In genomic region chr1:167644866-167645537, GRCm38 (mm10) we compare ENCODE assay signal across 8 mouse cellular contexts. TPM values are rescaled to one million over a fixed set of nuclear protein-coding genes. Genes with fewer than 3 reads are reported as not detected.
A peak's percentile ranks its signal among the peaks of the same experiment; 100 is the strongest.
DNase-seq lines count a peak whose midpoint lies in the region; ATAC-seq and TF ChIP-seq lines count a peak whose summit lies in the region.

No protein-coding gene starts in this region.

- TF ChIP-seq CTCF in stomach, postnatal 0 days (IDR thresholded peaks at IDR 0.05; ENCODE audit: low read depth), result peak; percentile 91

- ATAC-seq in heart, embryonic 11.5 days (replicated peaks; ENCODE audit: insufficient number of reproducible peaks, low FRiP score, low TSS enrichment), result no peak
- peak; percentile 79 for ATAC-seq in embryonic facial prominence, embryonic 13.5 days (ENCODE audit: insufficient number of reproducible peaks, insufficient read depth, low FRiP score, low TSS enrichment, low read depth)
- peak; percentile 76 for ATAC-seq in kidney, embryonic 16.5 days (ENCODE audit: low FRiP score, low TSS enrichment)
- ATAC-seq in limb, embryonic 15.5 days (ENCODE audit: insufficient number of reproducible peaks, low FRiP score, low TSS enrichment, low read depth), result peak; percentile 56; the same call in 1 of the 2 replicates
- ATAC-seq in neural tube, embryonic 11.5 days (ENCODE audit: insufficient read depth, low FRiP score, low TSS enrichment), result peak; percentile 71
- ATAC-seq in stomach, postnatal 0 days (ENCODE audit: low FRiP score, low TSS enrichment), result peak; percentile 72; the same call in 1 of the 2 replicates

- TF ChIP-seq EP300 in stomach, postnatal 0 days (optimal IDR thresholded peaks at IDR 0.05), result no peak

- 17% methylated on average over 16 of the region's 16 CpGs for WGBS in heart, embryonic 11.5 days (ENCODE audit: insufficient replicate concordance)
- WGBS in embryonic facial prominence, embryonic 13.5 days, result 15% methylated on average over 16 of the region's 16 CpGs
- WGBS in kidney, embryonic 16.5 days, result 18% methylated on average over 16 of the region's 16 CpGs
- 14% methylated on average over 16 of the region's 16 CpGs for WGBS in limb, embryonic 15.5 days
- 18% methylated on average over 16 of the region's 16 CpGs for WGBS in neural tube, embryonic 11.5 days
- WGBS in stomach, postnatal 0 days, result 16% methylated on average over 16 of the region's 16 CpGs

- H3K4me1 ChIP-seq in heart, embryonic 11.5 days (ENCODE audit: control insufficient read depth, insufficient read depth, low read length), result no peaks in the 10 kb centered on the region
- H3K4me1 ChIP-seq in embryonic facial prominence, embryonic 13.5 days, result peaks cover 35% of the 10 kb centered on the region
- no peaks in the 10 kb centered on the region for H3K4me1 ChIP-seq in kidney, embryonic 16.5 days (ENCODE audit: insufficient read depth, low read length)
- H3K4me1 ChIP-seq in limb, embryonic 15.5 days, result peaks cover 16% of the 10 kb centered on the region
- H3K4me1 ChIP-seq in neural tube, embryonic 11.5 days (ENCODE audit: control insufficient read depth, insufficient read depth, low read length), result no peaks in the 10 kb centered on the region
- H3K4me1 ChIP-seq in stomach, postnatal 0 days (replicated peaks; ENCODE audit: control insufficient read depth, insufficient read depth), result no peaks in the 10 kb centered on the region

- peaks cover 23% of the 10 kb centered on the region for H3K27me3 ChIP-seq in heart, embryonic 11.5 days (ENCODE audit: control insufficient read depth, insufficient read depth, low read length)
- peaks cover 28% of the 10 kb centered on the region for H3K27me3 ChIP-seq in embryonic facial prominence, embryonic 13.5 days
- H3K27me3 ChIP-seq in kidney, embryonic 16.5 days (ENCODE audit: insufficient read depth, low read length), result peaks cover 6% of the 10 kb centered on the region
- peaks cover 13% of the 10 kb centered on the region for H3K27me3 ChIP-seq in limb, embryonic 15.5 days
- H3K27me3 ChIP-seq in neural tube, embryonic 11.5 days (ENCODE audit: control insufficient read depth, insufficient read depth, low read length), result no peaks in the 10 kb centered on the region
- no peaks in the 10 kb centered on the region for H3K27me3 ChIP-seq in stomach, postnatal 0 days (ENCODE audit: control insufficient read depth, insufficient read depth, low read length)

- H3K4me3 ChIP-seq in heart, embryonic 11.5 days (ENCODE audit: low read depth, low read length), result no peak overlapping the region
- no peak overlapping the region for H3K4me3 ChIP-seq in embryonic facial prominence, embryonic 13.5 days
- H3K4me3 ChIP-seq in kidney, embryonic 16.5 days (ENCODE audit: low read length), result no peak overlapping the region
- no peak overlapping the region for H3K4me3 ChIP-seq in limb, embryonic 15.5 days
- H3K4me3 ChIP-seq in neural tube, embryonic 11.5 days (ENCODE audit: low read depth, low read length), result no peak overlapping the region
- no peak overlapping the region for H3K4me3 ChIP-seq in stomach, postnatal 0 days (ENCODE audit: low read depth, low read length)

- no peak overlapping the region for H3K27ac ChIP-seq in heart, embryonic 11.5 days (ENCODE audit: low read depth, low read length)
- H3K27ac ChIP-seq in embryonic facial prominence, embryonic 13.5 days, result no peak overlapping the region
- H3K27ac ChIP-seq in kidney, embryonic 16.5 days (ENCODE audit: low read length), result no peak overlapping the region
- no peak overlapping the region for H3K27ac ChIP-seq in limb, embryonic 15.5 days
- no peak overlapping the region for H3K27ac ChIP-seq in neural tube, embryonic 11.5 days (ENCODE audit: low read depth, low read length)
- H3K27ac ChIP-seq in stomach, postnatal 0 days (replicated peaks), result no peak overlapping the region

- H3K9me3 ChIP-seq in heart, embryonic 11.5 days (replicated peaks; ENCODE audit: control insufficient read depth, low read length), result no peaks in the 10 kb centered on the region
- no peaks in the 10 kb centered on the region for H3K9me3 ChIP-seq in embryonic facial prominence, embryonic 13.5 days
- H3K9me3 ChIP-seq in kidney, embryonic 16.5 days (ENCODE audit: low read length), result no peaks in the 10 kb centered on the region
- no peaks in the 10 kb centered on the region for H3K9me3 ChIP-seq in limb, embryonic 15.5 days
- no peaks in the 10 kb centered on the region for H3K9me3 ChIP-seq in neural tube, embryonic 11.5 days (ENCODE audit: control insufficient read depth, low read length)
- no peaks in the 10 kb centered on the region for H3K9me3 ChIP-seq in stomach, postnatal 0 days (ENCODE audit: control insufficient read depth, low read length)

- H3K36me3 ChIP-seq in heart, embryonic 11.5 days (ENCODE audit: control insufficient read depth, insufficient read depth, low read length), result no peaks in the 10 kb centered on the region
- H3K36me3 ChIP-seq in embryonic facial prominence, embryonic 13.5 days, result no peaks in the 10 kb centered on the region
- H3K36me3 ChIP-seq in kidney, embryonic 16.5 days (ENCODE audit: insufficient read depth, low read length), result no peaks in the 10 kb centered on the region
- no peaks in the 10 kb centered on the region for H3K36me3 ChIP-seq in limb, embryonic 15.5 days
- H3K36me3 ChIP-seq in neural tube, embryonic 11.5 days (ENCODE audit: control insufficient read depth, insufficient read depth, low read length), result no peaks in the 10 kb centered on the region
- no peaks in the 10 kb centered on the region for H3K36me3 ChIP-seq in stomach, postnatal 0 days (ENCODE audit: control insufficient read depth, insufficient read depth, low read length)

- no peak overlapping the region for H3K4me2 ChIP-seq in heart, embryonic 11.5 days
- H3K4me2 ChIP-seq in embryonic facial prominence, embryonic 13.5 days, result peak overlapping the region; percentile 27
- peak overlapping the region; percentile 17; the same call in 1 of the 2 replicates for H3K4me2 ChIP-seq in kidney, embryonic 16.5 days (replicated peaks; ENCODE audit: low read depth, low read length)
- 0 out of 2 replicates have a peak overlapping the region, but pooled peaks have one; percentile 25 for H3K4me2 ChIP-seq in limb, embryonic 15.5 days
- H3K4me2 ChIP-seq in neural tube, embryonic 11.5 days (ENCODE audit: low read depth), result no peak overlapping the region
- H3K4me2 ChIP-seq in stomach, postnatal 0 days (replicated peaks; ENCODE audit: low read depth), result no peak overlapping the region

- DNase-seq in heart, adult 11 months, result peak; percentile 98
- DNase-seq in heart, adult 8-10 months (ENCODE audit: low spot score), result peak; percentile 86
- DNase-seq in neural tube, embryonic 11.5 days (ENCODE audit: low spot score), result peak; percentile 86
- peak; percentile 82 for DNase-seq in stomach, postnatal 0 days (ENCODE audit: low spot score)

- no peak overlapping the region for H3K9ac ChIP-seq in heart, embryonic 11.5 days (ENCODE audit: low read depth, low read length)
- H3K9ac ChIP-seq in embryonic facial prominence, embryonic 13.5 days, result no peak overlapping the region
- no peak overlapping the region for H3K9ac ChIP-seq in kidney, embryonic 16.5 days (replicated peaks; ENCODE audit: low read length)
- no peak overlapping the region for H3K9ac ChIP-seq in limb, embryonic 15.5 days
- H3K9ac ChIP-seq in neural tube, embryonic 11.5 days (ENCODE audit: low read length), result no peak overlapping the region
- no peak overlapping the region for H3K9ac ChIP-seq in stomach, postnatal 0 days (ENCODE audit: low read length)

RNA-seq across cellular contexts. Expression of gene Lmx1a, which starts 44.0 kb away (rescaled TPM):
- polyA plus RNA-seq in heart, embryonic 11.5 days (2014; fragmentation: Nextera tagmentation; extraction: Ambion mirVana), result 4.3 and 6.1 TPM in 2 replicates
- 0.63 and 0.76 TPM in 2 replicates for polyA plus RNA-seq in embryonic facial prominence, embryonic 13.5 days (2015; fragmentation: Nextera tagmentation; extraction: Ambion mirVana)
- total RNA-seq in heart, adult 8-10 months (2022), result not detected
- 0.05 TPM in 2 replicates for polyA plus RNA-seq in kidney, embryonic 16.5 days (2015; fragmentation: Nextera tagmentation; extraction: Ambion mirVana)
- polyA plus RNA-seq in limb, embryonic 15.5 days (2015; fragmentation: Nextera tagmentation; extraction: Ambion mirVana), result 0.56 and 0.61 TPM in 2 replicates
- polyA plus RNA-seq in neural tube, embryonic 11.5 days (2014; fragmentation: Nextera tagmentation; extraction: Ambion mirVana), result 2.8 and 3.7 TPM in 2 replicates
- polyA plus RNA-seq in stomach, postnatal 0 days (2015; fragmentation: Nextera tagmentation; extraction: Ambion mirVana), result 0.02 TPM in 1 of 2 replicates, not detected in the other

RNA-seq across cellular contexts. Expression of gene Rxrg, which starts 46.8 kb away (rescaled TPM):
- 2.2 and 3.4 TPM in 2 replicates for polyA plus RNA-seq in heart, embryonic 11.5 days (2014; fragmentation: Nextera tagmentation; extraction: Ambion mirVana)
- 4.6 and 5.4 TPM in 2 replicates for polyA plus RNA-seq in embryonic facial prominence, embryonic 13.5 days (2015; fragmentation: Nextera tagmentation; extraction: Ambion mirVana)
- total RNA-seq in heart, adult 8-10 months (2022), result 10 to 100 TPM; 62.7 to 85.3 (median 66.2) TPM
- 1.9 and 2.1 TPM in 2 replicates for polyA plus RNA-seq in kidney, embryonic 16.5 days (2015; fragmentation: Nextera tagmentation; extraction: Ambion mirVana)
- polyA plus RNA-seq in limb, embryonic 15.5 days (2015; fragmentation: Nextera tagmentation; extraction: Ambion mirVana), result 18.5 and 24.2 TPM in 2 replicates
- polyA plus RNA-seq in neural tube, embryonic 11.5 days (2014; fragmentation: Nextera tagmentation; extraction: Ambion mirVana), result 8.2 and 10.2 TPM in 2 replicates
- polyA plus RNA-seq in stomach, postnatal 0 days (2015; fragmentation: Nextera tagmentation; extraction: Ambion mirVana), result 0.51 and 0.52 TPM in 2 replicates

Comparison
In these comparisons a context has a peak if more than half of its experiments do, and no peak if none do; other contexts are left out.
1. H3K4me2 ChIP-seq: peak in embryonic facial prominence, embryonic 13.5 days (single experiment), kidney, embryonic 16.5 days (single experiment) and limb, embryonic 15.5 days (single experiment); none in heart, embryonic 11.5 days (single experiment), neural tube, embryonic 11.5 days (single experiment) and stomach, postnatal 0 days (single experiment).
2. Peak in every context shown above with its lines, with median percentiles within 50 percentile points of each other: DNase-seq.